Mouse (Mus musculus) liver, adult 2 months (tissue): Measurements from ENCODE around the gene Megf11. TPM values are rescaled to one million over a fixed set of nuclear protein-coding genes. Genes with fewer than 3 reads are reported as not detected.
A peak's percentile ranks its signal among the peaks of the same experiment; 100 is the strongest.

ENCODE experiments used
- DNase-seq: peaks from one replicate; pipeline ENCODE4 v3.0.0-alpha.2; 2011; ENCODE audit warnings: low read depth, low spot score; ENCODE audit errors: extremely low read depth
- H3K27ac ChIP-seq: fragments of 200-500 bp; replicated peaks from 2 replicates; pipeline ENCODE4 v1.5.1; 2012; ENCODE audit warnings: low read depth, mild to moderate bottlenecking, control low read depth, inconsistent platforms, low read length; ENCODE audit not compliant: insufficient read depth
- H3K27me3 ChIP-seq: fragments of 200-500 bp; 2 replicates; pipeline ENCODE4 v1.6.1; 2012; ENCODE audit warnings: mild to moderate bottlenecking, moderate library complexity, low read length, inconsistent platforms; ENCODE audit not compliant: control insufficient read depth, insufficient read depth
- H3K36me3 ChIP-seq: fragments of 200-500 bp; 2 replicates; pipeline ENCODE4 v1.6.1; 2012; ENCODE audit warnings: low read length, inconsistent platforms; ENCODE audit not compliant: control insufficient read depth, insufficient read depth
- H3K4me1 ChIP-seq: fragments of 200-500 bp; 2 replicates; pipeline ENCODE4 v1.6.1; 2011; ENCODE audit warnings: low read length; ENCODE audit not compliant: control insufficient read depth, insufficient read depth
- H3K4me3 ChIP-seq: fragments of 200-500 bp; 2 replicates; pipeline ENCODE4 v1.5.1; 2011; ENCODE audit warnings: low read depth, mild to moderate bottlenecking, control low read depth, low read length, moderate library complexity; ENCODE audit not compliant: insufficient read depth
- H3K79me2 ChIP-seq: fragments of 200-500 bp; 2 replicates; pipeline ENCODE4 v1.6.1; 2012; ENCODE audit warnings: inconsistent platforms, mild to moderate bottlenecking, low read length, moderate library complexity; ENCODE audit not compliant: control insufficient read depth, insufficient read depth
- H3K9ac ChIP-seq: fragments of 200-500 bp; 2 replicates; pipeline ENCODE4 v1.6.1; 2012; ENCODE audit warnings: low read depth, mild to moderate bottlenecking, control low read depth, inconsistent platforms, low read length
- CTCF ChIP-seq: fragments of 200-500 bp; IDR thresholded peaks from 2 replicates; pipeline ENCODE4 v1.5.1; 2011; ENCODE audit warnings: low read depth, low read length, control low read depth
- POLR2A ChIP-seq: fragments of 200-500 bp; IDR thresholded peaks from 2 replicates; pipeline ENCODE4 v1.6.1; 2011; ENCODE audit warnings: low read length, control low read depth; ENCODE audit not compliant: insufficient read depth; ENCODE audit errors: extremely low read depth
- WGBS: fragments of 180-500 bp; shearing (Covaris S2); methylation state at CpG from one replicate; pipeline ENCODE4 v1.1.7; 2018; 5-methylcytosine and 5-hydroxymethylcytosine counted together
- polyA plus RNA-seq: library from polyadenylated mRNA; depleted of rRNA; stranded (reverse); fragments of >200 nt; gene quantifications from 2 replicates; pipeline ENCODE4 v1.2.3, GENCODE M21; 2012
- total RNA-seq: library from RNA; depleted of rRNA; stranded (reverse); fragments of >200 nt; gene quantifications from 2 replicates; pipeline ENCODE4 v1.2.3, GENCODE M21; 2014

Gene Megf11
- total and polyA plus RNA-seq, 2 experiments: 0.09 to 0.13 TPM

DNA sequence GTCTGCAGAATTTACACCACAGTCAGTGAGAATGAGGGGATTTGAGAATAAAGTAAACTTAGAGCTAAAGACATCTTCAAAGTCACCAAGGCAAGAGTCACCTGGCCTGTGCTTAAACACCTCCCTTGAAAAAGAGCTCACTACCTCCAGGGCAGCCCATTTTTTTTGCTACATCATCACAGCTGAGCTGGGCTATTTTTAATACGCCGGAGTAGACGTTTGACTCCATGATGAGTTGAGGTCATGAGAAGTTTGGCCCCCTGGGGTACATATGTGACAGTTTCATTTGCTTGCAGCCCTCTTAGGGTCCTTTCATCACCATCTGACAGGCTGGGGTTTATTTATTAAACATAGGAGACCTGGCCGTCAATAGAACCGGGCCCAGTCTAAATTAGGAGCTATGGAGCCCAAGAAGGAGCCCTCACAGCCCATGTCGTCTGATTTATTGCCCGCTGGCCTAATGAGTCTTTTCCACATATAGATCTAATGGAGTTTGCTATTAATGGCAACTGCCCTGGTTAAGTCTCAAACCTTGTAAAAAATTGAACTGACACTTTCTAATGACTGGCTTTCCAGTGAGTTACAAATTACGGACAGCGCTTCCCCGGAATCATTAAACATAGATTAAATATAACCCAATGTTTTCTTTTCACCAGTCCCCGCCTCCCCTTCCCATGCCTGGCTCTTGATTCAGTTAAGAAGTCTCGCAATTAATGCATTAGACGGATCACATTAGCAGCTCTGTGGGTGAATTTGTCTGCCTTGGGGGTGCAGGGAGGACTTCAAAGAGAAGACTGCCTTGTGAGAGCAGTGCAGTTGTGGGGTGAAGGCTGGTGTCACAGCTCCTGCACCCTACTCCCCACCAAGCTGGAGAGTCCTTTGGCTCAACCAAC, 301.9 kb downstream of the Megf11 start:
- no peaks in the 10 kb centered on the region for H3K79me2 ChIP-seq

GRCm38 (mm10) chr9:64688015-64688394, 302.6 kb downstream of the Megf11 start:
- Histone ChIP-seq H3K79me2 (no peaks in the 10 kb centered on the region), H3K27ac (no peak overlapping the region), H3K9ac (no peak overlapping the region), H3K36me3 (no peaks in the 10 kb centered on the region), H3K4me3 (no peak overlapping the region), H3K4me1 (no peaks in the 10 kb centered on the region), H3K27me3 (no peaks in the 10 kb centered on the region)
- TF ChIP-seq CTCF (no peak), POLR2A (no peak)
- no peak for DNase-seq
- WGBS: 57% methylated on average over 1 of the region's 1 CpGs

More for the DNA sequence above, 301.9 kb downstream of the Megf11 start:
- Histone ChIP-seq H3K27me3 (no peaks in the 10 kb centered on the region), H3K27ac (no peak overlapping the region), H3K4me1 (no peaks in the 10 kb centered on the region), H3K4me3 (no peak overlapping the region), H3K9ac (no peak overlapping the region), H3K36me3 (no peaks in the 10 kb centered on the region)
- DNase-seq: no peak
- WGBS: 81% methylated on average over 13 of the region's 13 CpGs
- TF ChIP-seq POLR2A (no peak), CTCF (no peak)

GRCm38 (mm10) chr9:64690771-64691170, 305.3 kb downstream of the Megf11 start:
- no peaks in the 10 kb centered on the region for H3K4me1 ChIP-seq
- no peak overlapping the region for H3K27ac ChIP-seq
- no peak overlapping the region for H3K9ac ChIP-seq
- WGBS: 96% methylated on average over 2 of the region's 2 CpGs
- H3K79me2 ChIP-seq: no peaks in the 10 kb centered on the region
- H3K4me3 ChIP-seq: no peak overlapping the region
- peaks cover 4% of the 10 kb centered on the region; the same call in 1 of the 2 replicates for H3K36me3 ChIP-seq
- H3K27me3 ChIP-seq: no peaks in the 10 kb centered on the region
- TF ChIP-seq POLR2A (no peak), CTCF (no peak)
- no peak for DNase-seq

DNA sequence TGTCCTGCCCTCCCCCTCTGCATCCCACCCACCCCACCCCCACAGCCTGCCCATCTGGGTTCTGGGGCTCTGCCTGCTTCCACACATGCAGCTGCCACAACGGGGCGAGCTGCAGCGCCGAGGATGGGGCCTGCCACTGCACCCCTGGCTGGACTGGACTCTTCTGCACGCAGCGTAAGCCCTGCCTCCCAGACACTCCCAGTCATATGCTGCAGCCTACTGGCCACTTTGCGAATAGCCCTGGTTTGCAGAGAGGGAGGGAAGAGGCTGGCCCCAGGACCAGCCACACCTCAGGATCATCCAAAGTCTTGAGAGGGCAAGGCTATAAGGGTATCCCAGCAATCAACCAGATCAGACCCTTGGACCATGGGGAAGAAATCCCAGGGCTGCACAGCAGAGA, 305.8 kb downstream of the Megf11 start:
- Histone ChIP-seq H3K27ac (no peak overlapping the region), H3K9ac (no peak overlapping the region), H3K4me3 (no peak overlapping the region), H3K27me3 (no peaks in the 10 kb centered on the region), H3K36me3 (peaks cover 4% of the 10 kb centered on the region; the same call in 1 of the 2 replicates), H3K79me2 (no peaks in the 10 kb centered on the region), H3K4me1 (no peaks in the 10 kb centered on the region)
- no peak for DNase-seq
- TF ChIP-seq POLR2A: no peak
- TF ChIP-seq CTCF: peak; percentile 79
- WGBS: 22% methylated on average over 7 of the region's 7 CpGs

GRCm38 (mm10) chr9:64693094-64693493, 307.7 kb downstream of the Megf11 start:
- peaks cover 5% of the 10 kb centered on the region; the same call in 1 of the 2 replicates for H3K36me3 ChIP-seq
- WGBS: 90% methylated on average over 2 of the region's 2 CpGs
- no peaks in the 10 kb centered on the region for H3K4me1 ChIP-seq
- H3K9ac ChIP-seq: no peak overlapping the region
- no peak for TF ChIP-seq POLR2A
- no peak for TF ChIP-seq CTCF
- H3K79me2 ChIP-seq: no peaks in the 10 kb centered on the region
- H3K27ac ChIP-seq: no peak overlapping the region
- DNase-seq: no peak
- no peak overlapping the region for H3K4me3 ChIP-seq
- H3K27me3 ChIP-seq: no peaks in the 10 kb centered on the region

- no peak for DNase-seq
- no peak overlapping the region for H3K4me3 ChIP-seq
- no peak overlapping the region for H3K27ac ChIP-seq
- H3K36me3 ChIP-seq: peaks cover 5% of the 10 kb centered on the region; the same call in 1 of the 2 replicates
- TF ChIP-seq POLR2A: no peak
- TF ChIP-seq CTCF: no peak
- H3K79me2 ChIP-seq: no peaks in the 10 kb centered on the region
- no peaks in the 10 kb centered on the region for H3K4me1 ChIP-seq
- 92% methylated on average over 1 of the region's 1 CpGs for WGBS
- H3K27me3 ChIP-seq: no peaks in the 10 kb centered on the region
- no peak overlapping the region for H3K9ac ChIP-seq
These were observed 309.8 kb downstream of the Megf11 start for GRCm38 (mm10) chr9:64695266-64695665.
